Mouse (Mus musculus) liver, embryonic 13.5 days (tissue): ENCODE measurements around the gene Ska2. TPM values are rescaled to one million over a fixed set of nuclear protein-coding genes. Genes with fewer than 3 reads are reported as not detected.

ENCODE experiments used
- ATAC-seq: fragments of 200-750 bp; cut with Nextera tagmentation; 2 replicates; pipeline ENCODE4 v1.8.0; 2017; ENCODE audit warnings: low read depth, mild to moderate bottlenecking, moderate number of reproducible peaks, moderate library complexity
- DNase-seq: peaks from one replicate; pipeline ENCODE4 v3.0.0; 2022
- H3K27ac ChIP-seq: fragments of 300-500 bp; sonication (generic); 2 replicates; pipeline ENCODE4 v1.5.1; 2015; ENCODE audit warnings: moderate library complexity, mild to moderate bottlenecking, inconsistent platforms
- H3K27me3 ChIP-seq: fragments of 300-500 bp; sonication (generic); 2 replicates; pipeline ENCODE4 v1.6.1; 2015; ENCODE audit warnings: mild to moderate bottlenecking, inconsistent platforms
- H3K36me3 ChIP-seq: fragments of 300-500 bp; sonication (generic); 2 replicates; pipeline ENCODE4 v1.6.1; 2015; ENCODE audit warnings: mild to moderate bottlenecking, inconsistent platforms
- H3K4me1 ChIP-seq: fragments of 300-500 bp; sonication (generic); replicated peaks from 2 replicates; pipeline ENCODE4 v1.6.1; 2015; ENCODE audit warnings: inconsistent platforms
- H3K4me2 ChIP-seq: fragments of 300-500 bp; sonication (generic); 2 replicates; pipeline ENCODE4 v1.6.1; 2015; ENCODE audit warnings: inconsistent platforms, mild to moderate bottlenecking, moderate library complexity
- H3K4me3 ChIP-seq: fragments of 300-500 bp; sonication (generic); replicated peaks from 2 replicates; pipeline ENCODE4 v1.5.1; 2015; ENCODE audit warnings: mild to moderate bottlenecking, inconsistent platforms
- H3K9ac ChIP-seq: fragments of 300-500 bp; sonication (generic); 2 replicates; pipeline ENCODE4 v1.6.1; 2015; ENCODE audit warnings: mild to moderate bottlenecking, inconsistent platforms
- H3K9me3 ChIP-seq: fragments of 300-500 bp; sonication (generic); replicated peaks from 2 replicates; pipeline ENCODE4 v1.6.1; 2016; ENCODE audit warnings: inconsistent platforms
- WGBS: fragments of 180-500 bp; shearing (Covaris S2); methylation state at CpG from one replicate; pipeline ENCODE4 v1.1.7; 2015; ENCODE audit not compliant: insufficient replicate concordance; 5-methylcytosine and 5-hydroxymethylcytosine counted together
- microRNA counts: library from miRNA; unstranded; fragments of <30 nt; microRNA quantifications from one replicate; lab custom pipeline; 2016
- microRNA-seq: library from miRNA; unstranded; fragments of <30 nt; microRNA quantifications from one replicate; pipeline ENCODE4, GENCODE M21; 2016
- polyA plus RNA-seq: library from polyadenylated mRNA; unstranded; fragments of >200 nt; fragmentation: Nextera tagmentation; extraction: Ambion mirVana; gene quantifications from 2 replicates; pipeline ENCODE4 v1.2.1, GENCODE M21; 2015

Gene Ska2
- polyA plus RNA-seq, 1 experiment from 2014 or later: 26.8 TPM

DNA sequence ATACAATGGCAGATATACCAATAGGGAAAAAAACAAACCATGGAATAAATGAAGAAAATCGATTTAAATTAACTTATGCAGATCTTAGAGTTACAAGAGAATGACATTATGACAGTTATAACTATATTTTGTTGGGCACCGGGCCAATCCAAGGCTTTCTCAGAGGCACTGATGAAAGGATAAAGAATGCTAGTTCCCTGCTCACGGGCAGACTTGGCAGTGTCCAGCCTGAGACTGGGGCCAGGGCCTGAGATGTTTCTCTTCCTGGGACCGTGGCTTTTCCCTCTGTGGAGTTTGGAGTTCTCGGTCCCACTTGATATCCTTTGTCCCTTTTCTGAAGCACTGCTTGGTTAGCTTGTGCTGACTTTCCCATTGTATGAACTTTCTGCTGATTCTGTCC lies 64.6 kb downstream of the Ska2 start:
- 79% methylated on average over 5 of the region's 5 CpGs for WGBS
- Histone ChIP-seq H3K36me3 (peaks cover 36% of the 10 kb centered on the region), H3K4me2 (no peak overlapping the region), H3K9ac (no peak overlapping the region), H3K4me3 (no peak overlapping the region), H3K9me3 (no peaks in the 10 kb centered on the region), H3K4me1 (no peaks in the 10 kb centered on the region), H3K27me3 (no peaks in the 10 kb centered on the region), H3K27ac (no peak overlapping the region)
- DNase-seq (no peak), ATAC-seq (no peak)

MicroRNAs within 50 kb of the gene (microRNA counts, 519-probe panel; counts per million panel counts)
- microRNA mmu-miR-301a (lab: Ali Mortazavi, UCI): 5,321 counts per million, percentile 58 among the panel's probes with 10 or more counts

Small RNAs within 50 kb of the gene (microRNA-seq; reads per million reads assigned to microRNA genes)
- gene Mir301: 946 reads per million, percentile 75 among the genes with 10 or more reads in this experiment

Other genes starting within 250 kb of the Ska2 start
- gene Ypel2, start 115.5 kb upstream of the Ska2 start, polyA plus RNA-seq: 1.2 and 1.5 TPM in 2 replicates
- gene Gdpd1, start 35.2 kb upstream of the Ska2 start, polyA plus RNA-seq: 5.7 and 6.9 TPM in 2 replicates
- 9.0 and 10.9 TPM in 2 replicates for gene Smg8, start 22.5 kb upstream of the Ska2 start, polyA plus RNA-seq
- 4.6 and 6.7 TPM in 2 replicates for gene Prr11, start 526 bp upstream of the Ska2 start, polyA plus RNA-seq
- gene Trim37, start 17.8 kb downstream of the Ska2 start, polyA plus RNA-seq: 22.4 and 26.3 TPM in 2 replicates
- gene Ppm1e, start 249.8 kb downstream of the Ska2 start, polyA plus RNA-seq: 1.8 and 2.3 TPM in 2 replicates